ENCODE assay signal across 8 mouse cellular contexts in the genomic region with DNA sequence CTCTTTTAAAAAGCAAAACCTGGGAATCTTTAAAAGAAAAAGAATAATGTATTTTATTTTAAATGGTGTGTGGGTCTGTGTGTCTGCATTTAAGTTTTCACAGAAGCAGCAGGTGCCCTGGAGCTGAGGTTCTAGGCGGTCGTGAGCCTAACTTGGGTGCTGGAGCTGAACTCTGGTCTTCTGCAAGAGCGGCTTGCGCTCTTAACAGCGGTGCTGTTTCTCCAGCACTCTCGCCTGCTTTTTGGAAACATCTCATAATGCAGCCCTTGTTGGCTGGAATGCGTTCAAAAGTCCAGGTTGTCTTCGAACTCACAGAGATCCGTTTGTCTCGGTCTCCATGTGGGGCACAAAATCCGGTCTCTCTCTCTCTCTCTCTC. TPM values are rescaled to one million over a fixed set of nuclear protein-coding genes. Genes with fewer than 3 reads are reported as not detected.
DNase-seq lines count a peak whose midpoint lies in the region; ATAC-seq and TF ChIP-seq lines count a peak whose summit lies in the region.

No protein-coding gene starts in this region.

- peaks cover 29% of the 10 kb centered on the region for H3K36me3 ChIP-seq in megakaryocyte, embryonic 14.5 days (replicated peaks; ENCODE audit: low read length)
- H3K36me3 ChIP-seq in heart, embryonic 14.5 days (ENCODE audit: control insufficient read depth, insufficient read depth, low read length): peaks cover 31% of the 10 kb centered on the region
- peaks cover 7% of the 10 kb centered on the region; the same call in 1 of the 2 replicates for H3K36me3 ChIP-seq in liver, adult 2 months (ENCODE audit: control insufficient read depth, insufficient read depth, low read length)
- no peaks in the 10 kb centered on the region for H3K36me3 ChIP-seq in neural tube, embryonic 14.5 days (ENCODE audit: control insufficient read depth, insufficient read depth, low read length)

- DNase-seq in liver, adult 2 months (ENCODE audit: extremely low read depth, low read depth, low spot score): no peak
- no peak for DNase-seq in c-Kit-positive CD71-positive TER-119-positive erythroid progenitor cells, embryonic 14.5 days (ENCODE audit: low spot score)
- no peak for DNase-seq in urinary bladder, postnatal 14 days (ENCODE audit: low spot score)

- H3K27ac ChIP-seq in heart, embryonic 14.5 days (replicated peaks in 1 of 2; ENCODE audit: control insufficient read depth in 1 of 2, insufficient read depth in 1 of 2, low read depth in 2 of 2, low read length in 2 of 2): peak overlapping the region; percentile 42 to 97
- peak overlapping the region; percentile 11; the same call in 1 of the 2 replicates for H3K27ac ChIP-seq in liver, adult 2 months (replicated peaks; ENCODE audit: insufficient read depth, low read depth, low read length)
- no peak overlapping the region; the same call in 1 of the 2 replicates for H3K27ac ChIP-seq in neural tube, embryonic 14.5 days (ENCODE audit: low read depth, low read length)

- H3K27me3 ChIP-seq in megakaryocyte, embryonic 14.5 days (replicated peaks): no peaks in the 10 kb centered on the region
- H3K27me3 ChIP-seq in heart, embryonic 14.5 days (ENCODE audit: control insufficient read depth, insufficient read depth, low read length): no peaks in the 10 kb centered on the region
- no peaks in the 10 kb centered on the region for H3K27me3 ChIP-seq in liver, adult 2 months (ENCODE audit: control insufficient read depth, insufficient read depth, low read length)
- no peaks in the 10 kb centered on the region for H3K27me3 ChIP-seq in neural tube, embryonic 14.5 days (ENCODE audit: control insufficient read depth, insufficient read depth, low read length)

- H3K4me3 ChIP-seq in megakaryocyte, embryonic 14.5 days (replicated peaks): peak overlapping the region; percentile 96
- peak overlapping the region; percentile 36 to 77 for H3K4me3 ChIP-seq in heart, embryonic 14.5 days (ENCODE audit: control insufficient read depth in 1 of 2, insufficient read depth in 1 of 2, low read depth in 1 of 2, low read length in 2 of 2)
- H3K4me3 ChIP-seq in liver, adult 2 months (ENCODE audit: insufficient read depth, low read depth, low read length): peak overlapping the region; percentile 27; the same call in 1 of the 2 replicates
- peak overlapping the region; percentile 65 for H3K4me3 ChIP-seq in neural tube, embryonic 14.5 days (ENCODE audit: low read depth, low read length)

- TF ChIP-seq POLR2A in liver, adult 2 months (IDR thresholded peaks at IDR 0.05; ENCODE audit: extremely low read depth, insufficient read depth, low read length): no peak

- peaks cover 35% of the 10 kb centered on the region for H3K4me1 ChIP-seq in megakaryocyte, embryonic 14.5 days
- peaks cover 5 to 19% of the 10 kb centered on the region in 2 experiments for H3K4me1 ChIP-seq in heart, embryonic 14.5 days (ENCODE audit: control insufficient read depth in 2 of 2, insufficient read depth in 2 of 2, low read length in 2 of 2)
- H3K4me1 ChIP-seq in liver, adult 2 months (ENCODE audit: control insufficient read depth, insufficient read depth, low read length): peaks cover 3% of the 10 kb centered on the region; the same call in 1 of the 2 replicates
- 0 out of 2 replicates have a peak, but pooled peaks cover 4% of the 10 kb centered on the region for H3K4me1 ChIP-seq in neural tube, embryonic 14.5 days (ENCODE audit: control insufficient read depth, insufficient read depth, low read length)

- no peaks in the 10 kb centered on the region for H3K79me2 ChIP-seq in liver, adult 2 months (ENCODE audit: control insufficient read depth, insufficient read depth, low read length)

- H3K4me2 ChIP-seq in heart, embryonic 14.5 days (ENCODE audit: low read length): peak overlapping the region; percentile 68
- H3K4me2 ChIP-seq in neural tube, embryonic 14.5 days (ENCODE audit: low read depth, low read length): peak overlapping the region; percentile 89

- WGBS in heart, embryonic 14.5 days: 9% methylated on average over 11 of the region's 11 CpGs
- WGBS in liver, adult 2 months: 22% methylated on average over 11 of the region's 11 CpGs
- WGBS in neural tube, embryonic 14.5 days: 8% methylated on average over 11 of the region's 11 CpGs

- H3K9ac ChIP-seq in heart, embryonic 14.5 days (ENCODE audit: low read length): peak overlapping the region; percentile 89
- peak overlapping the region; percentile 69 for H3K9ac ChIP-seq in liver, adult 2 months (ENCODE audit: low read depth, low read length)
- no peak overlapping the region; the same call in 1 of the 2 replicates for H3K9ac ChIP-seq in neural tube, embryonic 14.5 days (replicated peaks; ENCODE audit: low read depth, low read length)

- H3K9me3 ChIP-seq in megakaryocyte, embryonic 14.5 days: no peaks in the 10 kb centered on the region
- no peaks in the 10 kb centered on the region for H3K9me3 ChIP-seq in heart, embryonic 14.5 days (ENCODE audit: control insufficient read depth, low read length)
- H3K9me3 ChIP-seq in neural tube, embryonic 14.5 days (ENCODE audit: control insufficient read depth, low read length): no peaks in the 10 kb centered on the region

- no peak for TF ChIP-seq CTCF in liver, adult 2 months (IDR thresholded peaks at IDR 0.05; ENCODE audit: low read depth, low read length)

- ATAC-seq in megakaryocyte, adult 5-6 weeks (ENCODE audit: poor library complexity, severe bottlenecking): no peak
- ATAC-seq in common myeloid progenitor, adult 5-6 weeks (replicated peaks; ENCODE audit: low read depth, poor library complexity, severe bottlenecking): peak; percentile 10; the same call in 1 of the 2 replicates
- ATAC-seq in heart, embryonic 14.5 days (ENCODE audit: insufficient number of reproducible peaks, insufficient read depth, low FRiP score, low read depth): no peak
- ATAC-seq in neural tube, embryonic 14.5 days (ENCODE audit: low read depth): peak; percentile 45

RNA-seq across cellular contexts. Expression of a gene that starts 0.5 kb away (rescaled TPM):
- polyA plus RNA-seq in megakaryocyte, embryonic 14.5 days (2012; ENCODE audit: insufficient read depth, low replicate concordance): 3.6 and 5.7 TPM in 2 replicates
- 85.3 and 89.5 TPM in 2 replicates for total RNA-seq in megakaryocyte, adult 5-6 weeks (2015)
- total RNA-seq in megakaryocyte, adult 5-6 weeks (2017): 63.4 and 70.7 TPM in 2 replicates
- total RNA-seq in common myeloid progenitor, adult 5-6 weeks (2017): 50.2 and 69.2 TPM in 2 replicates
- 89.2 and 90.3 TPM in 2 replicates for polyA plus RNA-seq in heart, embryonic 14.5 days (2014; fragmentation: Nextera tagmentation; extraction: Ambion mirVana)
- total RNA-seq in liver, adult 2 months (2014; rRNA removed): 4.7 and 7.6 TPM in 2 replicates
- polyA plus RNA-seq in liver, adult 2 months (2012; rRNA removed): 7.0 and 8.3 TPM in 2 replicates
- polyA plus RNA-seq in neural tube, embryonic 14.5 days (2014; fragmentation: Nextera tagmentation; extraction: Ambion mirVana): 8.6 and 15.9 TPM in 2 replicates

RNA-seq across cellular contexts. Expression of a gene that starts 1.3 kb away (rescaled TPM):
- polyA plus RNA-seq in megakaryocyte, embryonic 14.5 days (2012; ENCODE audit: insufficient read depth, low replicate concordance): 0.20 TPM in 1 of 2 replicates, not detected in the other
- 0.16 and 0.57 TPM in 2 replicates for total RNA-seq in megakaryocyte, adult 5-6 weeks (2015)
- total RNA-seq in megakaryocyte, adult 5-6 weeks (2017): 0.07 and 0.73 TPM in 2 replicates
- not detected in 2 replicates for total RNA-seq in common myeloid progenitor, adult 5-6 weeks (2017)
- polyA plus RNA-seq in heart, embryonic 14.5 days (2014; fragmentation: Nextera tagmentation; extraction: Ambion mirVana): 3.6 and 4.7 TPM in 2 replicates
- 0.09 and 0.40 TPM in 2 replicates for total RNA-seq in liver, adult 2 months (2014; rRNA removed)
- polyA plus RNA-seq in liver, adult 2 months (2012; rRNA removed): 0.72 and 0.83 TPM in 2 replicates
- polyA plus RNA-seq in neural tube, embryonic 14.5 days (2014; fragmentation: Nextera tagmentation; extraction: Ambion mirVana): 0.63 and 0.99 TPM in 2 replicates

RNA-seq across cellular contexts. Expression of a gene that starts 9.2 kb away (rescaled TPM):
- polyA plus RNA-seq in megakaryocyte, embryonic 14.5 days (2012; ENCODE audit: insufficient read depth, low replicate concordance): 3.1 and 11.0 TPM in 2 replicates
- 62.8 and 64.7 TPM in 2 replicates for total RNA-seq in megakaryocyte, adult 5-6 weeks (2015)
- 77.1 and 84.0 TPM in 2 replicates for total RNA-seq in megakaryocyte, adult 5-6 weeks (2017)
- 24.5 and 29.0 TPM in 2 replicates for total RNA-seq in common myeloid progenitor, adult 5-6 weeks (2017)
- polyA plus RNA-seq in heart, embryonic 14.5 days (2014; fragmentation: Nextera tagmentation; extraction: Ambion mirVana): 56.7 and 58.3 TPM in 2 replicates
- total RNA-seq in liver, adult 2 months (2014; rRNA removed): 68.6 and 74.0 TPM in 2 replicates
- 78.8 and 80.5 TPM in 2 replicates for polyA plus RNA-seq in liver, adult 2 months (2012; rRNA removed)
- polyA plus RNA-seq in neural tube, embryonic 14.5 days (2014; fragmentation: Nextera tagmentation; extraction: Ambion mirVana): 87.4 and 98.6 TPM in 2 replicates

RNA-seq across cellular contexts. Expression of a gene that starts 31.4 kb away (rescaled TPM):
- 0.36 TPM in 1 of 2 replicates, not detected in the other for polyA plus RNA-seq in megakaryocyte, embryonic 14.5 days (2012; ENCODE audit: insufficient read depth, low replicate concordance)
- total RNA-seq in megakaryocyte, adult 5-6 weeks (2015): 1.4 and 1.5 TPM in 2 replicates
- 3.9 and 4.7 TPM in 2 replicates for total RNA-seq in megakaryocyte, adult 5-6 weeks (2017)
- 4.6 and 5.2 TPM in 2 replicates for total RNA-seq in common myeloid progenitor, adult 5-6 weeks (2017)
- 9.9 and 11.4 TPM in 2 replicates for polyA plus RNA-seq in heart, embryonic 14.5 days (2014; fragmentation: Nextera tagmentation; extraction: Ambion mirVana)
- 135 and 145 TPM in 2 replicates for total RNA-seq in liver, adult 2 months (2014; rRNA removed)
- polyA plus RNA-seq in liver, adult 2 months (2012; rRNA removed): 103 and 168 TPM in 2 replicates
- polyA plus RNA-seq in neural tube, embryonic 14.5 days (2014; fragmentation: Nextera tagmentation; extraction: Ambion mirVana): 13.1 and 14.6 TPM in 2 replicates

RNA-seq across cellular contexts. Expression of a gene that starts 39.4 kb away (rescaled TPM):
- polyA plus RNA-seq in megakaryocyte, embryonic 14.5 days (2012; ENCODE audit: insufficient read depth, low replicate concordance): 2.8 and 4.7 TPM in 2 replicates
- 35.0 and 37.6 TPM in 2 replicates for total RNA-seq in megakaryocyte, adult 5-6 weeks (2015)
- 31.5 and 32.6 TPM in 2 replicates for total RNA-seq in megakaryocyte, adult 5-6 weeks (2017)
- 5.3 and 8.4 TPM in 2 replicates for total RNA-seq in common myeloid progenitor, adult 5-6 weeks (2017)
- polyA plus RNA-seq in heart, embryonic 14.5 days (2014; fragmentation: Nextera tagmentation; extraction: Ambion mirVana): 5.4 and 7.1 TPM in 2 replicates
- 4.1 and 6.5 TPM in 2 replicates for total RNA-seq in liver, adult 2 months (2014; rRNA removed)
- polyA plus RNA-seq in liver, adult 2 months (2012; rRNA removed): 7.1 and 7.2 TPM in 2 replicates
- polyA plus RNA-seq in neural tube, embryonic 14.5 days (2014; fragmentation: Nextera tagmentation; extraction: Ambion mirVana): 7.8 and 9.2 TPM in 2 replicates

Comparison
In these comparisons a context has a peak if more than half of its experiments do, and no peak if none do; other contexts are left out.
1. H3K4me3 ChIP-seq: peak in every context shown above with its lines; median percentile 96 in megakaryocyte, embryonic 14.5 days; 65 in neural tube, embryonic 14.5 days; 56 in heart, embryonic 14.5 days; 27 in liver, adult 2 months.
2. ATAC-seq: peak in common myeloid progenitor, adult 5-6 weeks (single experiment) and neural tube, embryonic 14.5 days (single experiment); none in megakaryocyte, adult 5-6 weeks (single experiment) and heart, embryonic 14.5 days (single experiment).